Mouse (Mus musculus) cerebellum, postnatal 36 days (tissue): ENCODE measurements around the gene Tmprss11g.

Source experiments
- DNase-seq, 2 experiments: peaks; one replicate each; pipeline ENCODE4 v3.0.0; 2021 to 2022; ENCODE audit warnings: mixed read lengths in 2 of 2

Tmprss11g gene

GRCm38 (mm10) chr5:86518500-86518899, at the start of gene Tmprss11g:
Tmprss11g (minus strand) TSS chr5:86518600.
- DNase-seq, result no peak

- DNase-seq, result no peak
These were observed 28.3 kb upstream of the Tmprss11g start for GRCm38 (mm10) chr5:86546693-86547092.

- DNase-seq, result no peak
These were observed 22.2 kb upstream of the Tmprss11g start for GRCm38 (mm10) chr5:86540601-86541000.

- DNase-seq, result no peak
These were observed 10.3 kb upstream of the Tmprss11g start for GRCm38 (mm10) chr5:86528725-86529124.

- DNase-seq, result no peak
These were observed 6.9 kb downstream of the Tmprss11g start for GRCm38 (mm10) chr5:86511538-86511937.

- DNase-seq, result peak; percentile 31 to 42
These were observed 24.9 kb downstream of the Tmprss11g start for GRCm38 (mm10) chr5:86493453-86493852.

GRCm38 (mm10) chr5:86482562-86482961, 35.8 kb downstream of the Tmprss11g start:
- no peak for DNase-seq

GRCm38 (mm10) chr5:86482031-86482430, 36.4 kb downstream of the Tmprss11g start:
- DNase-seq, result no peak

GRCm38 (mm10) chr5:86473859-86474258, 44.5 kb downstream of the Tmprss11g start:
- no peak for DNase-seq

- DNase-seq, result no peak
These were observed 49.5 kb downstream of the Tmprss11g start, which contains the start of gene Tmprss11a for GRCm38 (mm10) chr5:86468890-86469289. Tmprss11a (minus strand) TSS chr5:86468990.

- no peak for DNase-seq
These were observed 79.1 kb downstream of the Tmprss11g start for GRCm38 (mm10) chr5:86439306-86439705.

- DNase-seq, result no peak
These were observed 79.9 kb downstream of the Tmprss11g start for GRCm38 (mm10) chr5:86438548-86438947.
